Mouse (Mus musculus) embryo, embryonic 11.5 days (tissue): Measurements from ENCODE around the gene Ufd1.
"Not testable (repeated sequence)": the region's sequence is repeated elsewhere in the genome, so short reads cannot be mapped to it uniquely, and the experiment has no call there.

Experiments
- DNase-seq: peaks from one replicate; pipeline ENCODE4 v3.0.0-alpha.2; 2012; ENCODE audit warnings: low read depth, low spot score

The Ufd1 gene

GRCm38 (mm10) chr16:18811032-18811431 is 547 bp upstream of the Ufd1 start:
- DNase-seq = no peak

GRCm38 (mm10) chr16:18812385-18812910 is 869 bp downstream of the Ufd1 start:
- DNase-seq = no peak

- no peak for DNase-seq
Measured at GRCm38 (mm10) chr16:18822356-18822755, 10.8 kb downstream of the Ufd1 start.

GRCm38 (mm10) chr16:18822925-18823324 is 11.3 kb downstream of the Ufd1 start:
- DNase-seq = no peak

GRCm38 (mm10) chr16:18828630-18829029 is 17.1 kb downstream of the Ufd1 start:
- DNase-seq = no peak

- no peak for DNase-seq
Measured at GRCm38 (mm10) chr16:18829102-18829501, 17.5 kb downstream of the Ufd1 start.

- DNase-seq = no peak
Measured at GRCm38 (mm10) chr16:18833486-18833885, 21.9 kb downstream of the Ufd1 start.

GRCm38 (mm10) chr16:18836073-18836467 is 24.5 kb downstream of the Ufd1 start:
- DNase-seq = no peak

- peak; percentile 83 for DNase-seq
Measured at GRCm38 (mm10) chr16:18836468-18837208, 25.1 kb downstream of the Ufd1 start, which contains the start of the genes 2510002D24Rik and Gm28539. Gene 2510002D24Rik, plus strand, starts transcription at chr16:18836578. Gene Gm28539, plus strand, starts transcription at chr16:18836584.

GRCm38 (mm10) chr16:18838346-18838745 is 26.8 kb downstream of the Ufd1 start:
- DNase-seq = no peak

GRCm38 (mm10) chr16:18846301-18846820 is 34.8 kb downstream of the Ufd1 start:
- no peak for DNase-seq

- not testable (repeated sequence) for DNase-seq
Measured at GRCm38 (mm10) chr16:18849521-18850190, 38.1 kb downstream of the Ufd1 start.

GRCm38 (mm10) chr16:18858551-18858950 is 47.0 kb downstream of the Ufd1 start:
- no peak for DNase-seq

GRCm38 (mm10) chr16:18860186-18860585 is 48.6 kb downstream of the Ufd1 start:
- no peak for DNase-seq

- DNase-seq = not testable (repeated sequence)
Measured at GRCm38 (mm10) chr16:18870495-18870894, 58.9 kb downstream of the Ufd1 start.

- DNase-seq = no peak
Measured at GRCm38 (mm10) chr16:18876091-18876441, 64.5 kb downstream of the Ufd1 start.

GRCm38 (mm10) chr16:18876442-18877308 is 65.1 kb downstream of the Ufd1 start, which contains the start of the genes Mrpl40 and Hira:
Gene Mrpl40, minus strand, starts transcription at chr16:18876862.
Gene Hira, plus strand, starts transcription at chr16:18877037.
- peak; percentile 81 for DNase-seq

GRCm38 (mm10) chr16:18877386-18878090 is 66.0 kb downstream of the Ufd1 start:
- DNase-seq = peak; percentile 54

- no peak for DNase-seq
Measured at GRCm38 (mm10) chr16:18878091-18878720, 66.6 kb downstream of the Ufd1 start.

GRCm38 (mm10) chr16:18884044-18884443 is 72.5 kb downstream of the Ufd1 start:
- no peak for DNase-seq
